Mouse (Mus musculus) myocyte (in vitro differentiated cells): ENCODE measurements around the gene Arl4d.

Source experiments
- CEBPB ChIP-seq: IDR thresholded peaks from 2 replicates; pipeline ENCODE4 v1.6.1; 2011; ENCODE audit warnings: mild to moderate bottlenecking, moderate library complexity; ENCODE audit not compliant: poor library complexity, insufficient read depth, severe bottlenecking
- MYOD1 ChIP-seq, 3 experiments: IDR thresholded peaks; one replicate each; pipeline ENCODE4 v1.6.1; 2011; ENCODE audit warnings: control low read depth in 2 of 3, low read depth in 2 of 3, mild to moderate bottlenecking in 2 of 3, moderate library complexity in 1 of 3; ENCODE audit not compliant: insufficient read length in 2 of 3, control insufficient read depth in 1 of 3
- POLR2A ChIP-seq: IDR thresholded peaks from one replicate; pipeline ENCODE4 v1.6.1; 2011; ENCODE audit warnings: low read depth, mild to moderate bottlenecking, control low read depth, moderate library complexity; ENCODE audit not compliant: insufficient read length
- POLR2AphosphoS2 ChIP-seq: IDR thresholded peaks from one replicate; pipeline ENCODE4 v1.6.1; 2011; ENCODE audit warnings: low read depth, control low read depth; ENCODE audit not compliant: insufficient read length
- SRF ChIP-seq: IDR thresholded peaks from one replicate; pipeline ENCODE4 v1.6.1; 2011; ENCODE audit warnings: low read depth; ENCODE audit not compliant: control insufficient read depth, insufficient read length
- TCF12 ChIP-seq: IDR thresholded peaks from one replicate; pipeline ENCODE4 v1.6.1; 2011; ENCODE audit warnings: mild to moderate bottlenecking, control low read depth; ENCODE audit not compliant: poor library complexity, insufficient read depth, severe bottlenecking
- USF1 ChIP-seq: IDR thresholded peaks from one replicate; pipeline ENCODE4 v1.6.1; 2011; ENCODE audit warnings: low read depth, mild to moderate bottlenecking, control low read depth, moderate library complexity

DNA sequence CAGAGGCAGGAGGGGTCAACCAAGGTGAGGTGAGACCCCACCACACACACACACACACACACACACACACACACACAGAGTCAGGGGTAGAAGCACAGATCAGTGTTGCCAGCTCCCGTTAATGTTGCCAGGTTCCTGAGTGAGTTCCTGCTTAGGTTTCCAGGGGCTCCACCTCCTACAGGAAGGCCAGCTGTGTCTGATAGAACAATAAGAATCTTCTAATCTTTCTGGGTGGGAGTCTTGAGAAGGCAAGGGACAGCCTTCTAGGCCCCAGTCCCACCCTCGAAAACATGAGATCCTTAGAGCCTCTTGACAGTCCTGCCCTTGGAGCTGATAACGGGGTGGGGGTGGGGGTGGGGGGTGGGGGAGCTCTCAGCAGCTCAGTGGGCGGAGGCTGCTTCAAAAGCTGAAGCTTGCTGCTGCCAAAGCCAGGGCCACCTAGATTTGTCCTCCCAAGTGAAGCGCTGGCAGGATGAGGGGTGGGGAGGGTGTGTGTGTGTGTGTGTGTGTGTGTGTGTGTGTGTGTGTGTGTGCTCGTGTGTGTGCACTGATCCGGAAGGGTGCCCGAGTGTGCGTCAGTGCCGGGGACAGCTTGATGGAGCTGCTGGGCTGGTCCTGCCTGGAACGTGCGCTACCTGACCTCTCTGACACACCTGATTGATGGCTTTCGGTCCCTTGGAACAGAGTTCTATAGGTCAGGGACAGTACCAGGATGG lies 3.4 kb downstream of the Arl4d start:
- TF ChIP-seq CEBPB (no peak), MYOD1 (IDR thresholded peaks at IDR 0.05; ENCODE audit: control insufficient read depth in 1 of 3, insufficient read length in 2 of 3, low read depth in 2 of 3) (no peak), SRF (no peak), POLR2AphosphoS2 (no peak), USF1 (no peak), POLR2A (no peak), TCF12 (no peak)
